Mouse (Mus musculus): ENCODE results near the gene Olfr1390.
"Not testable (repeated sequence)": the region's sequence is repeated elsewhere in the genome, so short reads cannot be mapped to it uniquely, and the experiment has no call there.

The Olfr1390 gene

GRCm38 (mm10) chr11:49334888-49335287 lies at the start of gene Olfr1390:
Olfr1390 (plus strand) TSS chr11:49335188.
- TF ChIP-seq NANOG (IDR thresholded peaks at IDR 0.05; ENCODE audit: borderline replicate concordance, low read length), result no peak
- TF ChIP-seq CTCF (conservative IDR thresholded peaks at IDR 0.05; ENCODE audit: low read length), result no peak
- TF ChIP-seq POU5F1 (IDR thresholded peaks at IDR 0.05; ENCODE audit: borderline replicate concordance, low read length), result no peak

GRCm38 (mm10) chr11:49287251-49287650 lies 47.7 kb upstream of the Olfr1390 start:
- Histone ChIP-seq H3K4me3 (replicated peaks; ENCODE audit: low read length) (no peak overlapping the region), H3K9me3 (ENCODE audit: low read length) (no peaks in the 10 kb centered on the region), H3K4me1 (replicated peaks; ENCODE audit: low read depth, low read length) (no peaks in the 10 kb centered on the region), H3K27me3 (ENCODE audit: insufficient read depth, low read length) (no peaks in the 10 kb centered on the region), H3K36me3 (ENCODE audit: insufficient read depth, low read length) (no peaks in the 10 kb centered on the region)
- TF ChIP-seq CTCF (conservative IDR thresholded peaks at IDR 0.05; ENCODE audit: low read length) (no peak), NANOG (IDR thresholded peaks at IDR 0.05; ENCODE audit: borderline replicate concordance, low read length) (no peak), POU5F1 (IDR thresholded peaks at IDR 0.05; ENCODE audit: borderline replicate concordance, low read length) (no peak)

More at GRCm38 (mm10) chr11:49334888-49335287, at the start of gene Olfr1390:
- H3K4me3 ChIP-seq (replicated peaks; ENCODE audit: low read length), result no peak within 1 kb of the TSS
- H3K9me3 ChIP-seq (ENCODE audit: low read length), result no peaks in the 10 kb centered on the region
- no peaks in the 10 kb centered on the region for H3K4me1 ChIP-seq (replicated peaks; ENCODE audit: low read depth, low read length)
- no peaks in the 10 kb centered on the region for H3K27me3 ChIP-seq (ENCODE audit: insufficient read depth, low read length)
- no peaks in the 10 kb centered on the region for H3K36me3 ChIP-seq (ENCODE audit: insufficient read depth, low read length)

- no peak overlapping the region for H3K4me3 ChIP-seq (replicated peaks; ENCODE audit: low read length)
- no peaks in the 10 kb centered on the region for H3K36me3 ChIP-seq (ENCODE audit: insufficient read depth, low read length)
- no peaks in the 10 kb centered on the region for H3K27me3 ChIP-seq (ENCODE audit: insufficient read depth, low read length)
- TF ChIP-seq CTCF (conservative IDR thresholded peaks at IDR 0.05; ENCODE audit: low read length), result no peak
- no peak for TF ChIP-seq POU5F1 (IDR thresholded peaks at IDR 0.05; ENCODE audit: borderline replicate concordance, low read length)
- TF ChIP-seq NANOG (IDR thresholded peaks at IDR 0.05; ENCODE audit: borderline replicate concordance, low read length), result no peak
- no peaks in the 10 kb centered on the region for H3K9me3 ChIP-seq (ENCODE audit: low read length)
- no peaks in the 10 kb centered on the region for H3K4me1 ChIP-seq (replicated peaks; ENCODE audit: low read depth, low read length)
Observed at GRCm38 (mm10) chr11:49292777-49293176, 42.2 kb upstream of the Olfr1390 start.

- Histone ChIP-seq H3K4me3 (replicated peaks; ENCODE audit: low read length) (no peak within 1 kb of the TSS), H3K4me1 (replicated peaks; ENCODE audit: low read depth, low read length) (no peaks in the 10 kb centered on the region), H3K27me3 (ENCODE audit: insufficient read depth, low read length) (no peaks in the 10 kb centered on the region), H3K36me3 (ENCODE audit: insufficient read depth, low read length) (no peaks in the 10 kb centered on the region), H3K9me3 (ENCODE audit: low read length) (peaks cover 8% of the 10 kb centered on the region)
- TF ChIP-seq NANOG (IDR thresholded peaks at IDR 0.05; ENCODE audit: borderline replicate concordance, low read length) (no peak), CTCF (conservative IDR thresholded peaks at IDR 0.05; ENCODE audit: low read length) (no peak), POU5F1 (IDR thresholded peaks at IDR 0.05; ENCODE audit: borderline replicate concordance, low read length) (no peak)
Observed at GRCm38 (mm10) chr11:49304441-49304840, 30.5 kb upstream of the Olfr1390 start, which contains the start of gene Olfr10. Olfr10 (plus strand) TSS chr11:49304741.

GRCm38 (mm10) chr11:49308547-49308946 lies 26.4 kb upstream of the Olfr1390 start:
- H3K36me3 ChIP-seq (ENCODE audit: insufficient read depth, low read length); H3K9me3 ChIP-seq (ENCODE audit: low read length); H3K4me1 ChIP-seq (replicated peaks; ENCODE audit: low read depth, low read length); H3K27me3 ChIP-seq (ENCODE audit: insufficient read depth, low read length); H3K4me3 ChIP-seq (replicated peaks; ENCODE audit: low read length): not testable (repeated sequence)
- TF ChIP-seq NANOG (IDR thresholded peaks at IDR 0.05; ENCODE audit: borderline replicate concordance, low read length), result 0 out of 2 replicates have a peak, but pooled peaks have one; percentile 52

- no peak for TF ChIP-seq NANOG (IDR thresholded peaks at IDR 0.05; ENCODE audit: borderline replicate concordance, low read length)
- TF ChIP-seq CTCF (conservative IDR thresholded peaks at IDR 0.05; ENCODE audit: low read length), result no peak
- no peak for TF ChIP-seq POU5F1 (IDR thresholded peaks at IDR 0.05; ENCODE audit: borderline replicate concordance, low read length)
- H3K4me1 ChIP-seq (replicated peaks; ENCODE audit: low read depth, low read length), result no peaks in the 10 kb centered on the region
- no peaks in the 10 kb centered on the region for H3K9me3 ChIP-seq (ENCODE audit: low read length)
- no peaks in the 10 kb centered on the region for H3K27me3 ChIP-seq (ENCODE audit: insufficient read depth, low read length)
- no peaks in the 10 kb centered on the region for H3K36me3 ChIP-seq (ENCODE audit: insufficient read depth, low read length)
- no peak within 1 kb of the TSS for H3K4me3 ChIP-seq (replicated peaks; ENCODE audit: low read length)
Observed at GRCm38 (mm10) chr11:49322442-49322841, 12.5 kb upstream of the Olfr1390 start, which contains the start of gene Olfr1391. Olfr1391 (plus strand) TSS chr11:49322742.

- H3K27me3 ChIP-seq (ENCODE audit: insufficient read depth, low read length), result no peaks in the 10 kb centered on the region
- no peaks in the 10 kb centered on the region for H3K9me3 ChIP-seq (ENCODE audit: low read length)
- no peaks in the 10 kb centered on the region for H3K36me3 ChIP-seq (ENCODE audit: insufficient read depth, low read length)
- H3K4me3 ChIP-seq (replicated peaks; ENCODE audit: low read length), result no peak overlapping the region
- H3K4me1 ChIP-seq (replicated peaks; ENCODE audit: low read depth, low read length), result no peaks in the 10 kb centered on the region
- TF ChIP-seq NANOG (IDR thresholded peaks at IDR 0.05; ENCODE audit: borderline replicate concordance, low read length) (no peak), POU5F1 (IDR thresholded peaks at IDR 0.05; ENCODE audit: borderline replicate concordance, low read length) (no peak)
Observed at GRCm38 (mm10) chr11:49326726-49327125, 8.3 kb upstream of the Olfr1390 start.

- TF ChIP-seq POU5F1 (IDR thresholded peaks at IDR 0.05; ENCODE audit: borderline replicate concordance, low read length), result no peak
- no peak for TF ChIP-seq NANOG (IDR thresholded peaks at IDR 0.05; ENCODE audit: borderline replicate concordance, low read length)
- TF ChIP-seq CTCF (conservative IDR thresholded peaks at IDR 0.05; ENCODE audit: low read length), result no peak
- H3K9me3 ChIP-seq (ENCODE audit: low read length), result no peaks in the 10 kb centered on the region
- H3K4me3 ChIP-seq (replicated peaks; ENCODE audit: low read length), result no peak overlapping the region
- no peaks in the 10 kb centered on the region for H3K4me1 ChIP-seq (replicated peaks; ENCODE audit: low read depth, low read length)
- H3K36me3 ChIP-seq (ENCODE audit: insufficient read depth, low read length), result no peaks in the 10 kb centered on the region
- H3K27me3 ChIP-seq (ENCODE audit: insufficient read depth, low read length), result no peaks in the 10 kb centered on the region
Observed at GRCm38 (mm10) chr11:49329686-49330085, 5.3 kb upstream of the Olfr1390 start.

GRCm38 (mm10) chr11:49337150-49337832 lies 2.3 kb downstream of the Olfr1390 start:
- Histone ChIP-seq H3K4me1 (replicated peaks; ENCODE audit: low read depth, low read length) (no peaks in the 10 kb centered on the region), H3K27me3 (ENCODE audit: insufficient read depth, low read length) (no peaks in the 10 kb centered on the region), H3K4me3 (replicated peaks; ENCODE audit: low read length) (no peak overlapping the region), H3K36me3 (ENCODE audit: insufficient read depth, low read length) (no peaks in the 10 kb centered on the region), H3K9me3 (ENCODE audit: low read length) (no peaks in the 10 kb centered on the region)
- TF ChIP-seq NANOG (IDR thresholded peaks at IDR 0.05; ENCODE audit: borderline replicate concordance, low read length), result no peak
- no peak for TF ChIP-seq POU5F1 (IDR thresholded peaks at IDR 0.05; ENCODE audit: borderline replicate concordance, low read length)
- no peak for TF ChIP-seq CTCF (conservative IDR thresholded peaks at IDR 0.05; ENCODE audit: low read length)

Measured in E14TG2a.4 (cell line).